Mouse (Mus musculus) gastrocnemius, postnatal 14 days (tissue): ENCODE data around the gene Uspl1. TPM values are rescaled to one million over a fixed set of nuclear protein-coding genes. Genes with fewer than 3 reads are reported as not detected.

Source experiments
- DNase-seq: peaks from one replicate; pipeline ENCODE4 v3.0.0; 2021; ENCODE audit warnings: mixed read lengths
- intact Hi-C: fragments of 180-260 bp; cut with DNase I; formaldehyde crosslinking; loops from one replicate; pipeline ENCODE4 v1.15.1; 2025; ENCODE audit warnings: low total_unique reads
- total RNA-seq, 2 experiments: library from RNA; stranded (reverse); gene quantifications; 2 replicates each; pipeline ENCODE4 v1.2.3; 2021

The Uspl1 gene
- total RNA-seq, 2 experiments from 2014 or later: 18.9 to 20.4 TPM

DNA sequence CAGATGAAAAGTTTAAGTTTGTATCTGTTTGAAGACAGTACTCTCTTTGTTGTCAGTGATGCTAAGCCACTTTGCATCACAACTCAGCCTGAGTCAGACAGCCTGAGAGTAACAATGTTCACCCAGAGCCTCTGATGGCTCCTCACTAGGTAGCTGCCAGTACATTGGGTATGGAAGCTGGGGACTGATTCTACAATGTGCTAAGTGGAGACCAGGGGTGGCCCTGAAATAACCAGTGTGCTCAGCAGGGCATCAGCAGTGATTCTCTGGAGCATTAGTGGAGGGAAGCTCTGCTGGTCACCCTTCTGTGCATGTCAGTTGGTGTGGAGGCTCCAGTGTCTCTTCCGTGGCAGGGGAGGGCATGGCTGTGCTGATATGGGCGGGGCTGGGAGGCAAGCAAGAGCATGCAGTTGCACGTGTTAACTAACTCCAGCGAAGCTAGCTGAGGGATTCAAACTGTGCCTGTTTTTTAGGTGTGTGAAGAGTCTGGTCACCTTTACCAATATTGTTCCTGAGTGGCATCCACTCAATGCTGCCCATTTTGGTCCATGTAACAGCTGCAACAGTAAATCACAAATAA, 19.7 kb downstream of the Uspl1 start:
- intact Hi-C loops: no loop called here
- DNase-seq: no peak

GRCm38 (mm10) chr5:149204822-149205221, 20.7 kb downstream of the Uspl1 start:
- intact Hi-C loops: no loop called here
- no peak for DNase-seq

DNA sequence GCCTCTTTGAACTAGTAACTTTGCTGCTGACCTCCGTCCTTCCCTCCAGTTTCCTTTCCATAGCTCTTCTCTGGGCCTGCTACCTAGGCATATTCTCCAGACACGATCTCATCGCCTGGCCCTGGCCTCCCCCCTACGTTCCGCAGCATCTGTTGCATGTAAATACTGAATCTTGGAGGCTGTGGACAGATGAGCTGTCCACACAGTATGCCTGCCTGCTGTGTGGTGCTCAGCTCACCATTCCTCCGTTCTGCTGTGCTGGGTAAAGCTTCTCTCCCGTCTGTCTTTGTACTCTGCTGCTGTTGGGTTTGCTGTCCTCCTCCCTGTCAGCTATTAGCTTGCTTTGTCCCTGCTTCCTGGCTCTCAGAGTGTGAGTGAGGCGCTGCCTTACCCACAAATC, 21.1 kb downstream of the Uspl1 start:
- DNase-seq: no peak
- intact Hi-C loops: no loop called here

DNA sequence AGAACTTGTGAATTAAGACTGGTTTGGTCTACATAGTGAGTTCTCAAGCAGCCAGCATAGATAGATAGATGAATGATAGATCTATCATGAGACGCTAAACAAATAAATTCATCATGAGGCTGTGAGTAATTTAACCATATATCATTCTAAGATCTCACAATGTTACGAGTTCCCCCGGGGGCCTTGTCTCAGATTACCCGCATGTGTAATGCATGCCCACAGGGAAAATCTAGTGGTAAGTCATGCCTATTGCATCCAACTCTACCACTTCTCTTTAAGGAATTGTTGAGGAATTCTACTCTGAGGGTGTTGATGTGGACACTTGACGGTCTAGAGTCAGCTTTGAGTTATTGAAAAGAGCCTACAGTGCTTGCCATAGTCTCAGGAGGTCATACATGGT, 22.1 kb downstream of the Uspl1 start:
- intact Hi-C loops: no loop called here
- DNase-seq: no peak

DNA sequence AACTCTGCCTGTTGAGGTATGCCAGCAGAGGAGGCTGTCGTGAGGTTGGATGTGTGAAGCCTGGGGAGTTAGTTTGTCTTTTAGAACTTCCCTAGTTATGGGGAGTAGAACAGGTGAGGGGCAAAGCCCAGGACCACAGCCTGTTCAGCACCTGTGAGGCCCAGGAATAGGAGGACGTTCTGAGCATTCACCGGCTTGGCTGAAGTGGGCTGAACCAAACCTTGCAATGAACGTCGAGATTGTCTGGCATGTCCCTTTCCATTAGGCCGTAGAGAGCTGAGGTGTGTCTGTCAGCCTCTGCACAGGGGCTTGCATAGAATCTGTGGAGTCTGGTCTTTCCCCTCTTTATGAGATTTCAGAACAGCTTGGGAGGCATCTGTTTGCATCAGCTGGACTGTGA, 23.5 kb downstream of the Uspl1 start:
- DNase-seq: no peak
- intact Hi-C loops: no loop called here

DNA sequence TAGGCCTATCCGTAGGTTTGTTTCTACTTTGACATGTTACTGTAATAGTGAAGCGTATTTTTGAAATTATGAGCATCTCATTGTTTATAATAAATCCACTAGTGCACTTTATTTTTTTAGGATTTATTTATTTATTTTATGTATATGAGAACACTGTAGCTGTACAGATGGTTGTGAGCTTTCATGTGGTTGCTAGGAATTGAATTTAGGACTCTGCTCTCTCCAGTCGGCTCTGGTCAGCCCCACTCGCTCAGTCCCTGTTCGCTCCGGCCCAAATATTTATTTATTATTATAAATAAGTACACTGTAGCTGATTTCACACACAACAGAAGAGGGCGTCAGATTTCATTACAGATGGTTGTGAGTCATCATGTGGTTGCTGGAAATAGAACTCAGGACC, 24.6 kb downstream of the Uspl1 start:
- DNase-seq: no peak
- intact Hi-C loops: no loop called here

DNA sequence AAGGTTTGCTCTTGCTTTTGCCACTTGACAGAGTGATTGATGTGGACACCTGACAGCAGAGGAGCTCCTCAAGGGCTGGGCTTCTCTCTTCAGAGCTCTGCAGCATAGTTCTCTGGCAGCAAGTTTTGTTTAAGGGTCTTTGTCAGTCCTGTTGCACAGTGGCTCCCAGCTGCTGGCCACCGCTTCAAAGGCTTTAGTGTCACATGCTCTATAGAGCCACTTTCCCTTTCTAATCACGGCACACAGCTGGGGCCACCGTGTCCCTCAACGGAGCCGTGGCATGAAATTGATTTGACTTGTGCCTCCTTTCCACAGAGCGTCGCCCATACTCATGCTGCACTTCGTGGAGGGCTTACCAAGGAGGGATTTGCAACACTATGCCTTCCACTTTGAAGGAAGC, 25.2 kb downstream of the Uspl1 start:
- no peak for DNase-seq
- intact Hi-C loops: no loop called here

DNA sequence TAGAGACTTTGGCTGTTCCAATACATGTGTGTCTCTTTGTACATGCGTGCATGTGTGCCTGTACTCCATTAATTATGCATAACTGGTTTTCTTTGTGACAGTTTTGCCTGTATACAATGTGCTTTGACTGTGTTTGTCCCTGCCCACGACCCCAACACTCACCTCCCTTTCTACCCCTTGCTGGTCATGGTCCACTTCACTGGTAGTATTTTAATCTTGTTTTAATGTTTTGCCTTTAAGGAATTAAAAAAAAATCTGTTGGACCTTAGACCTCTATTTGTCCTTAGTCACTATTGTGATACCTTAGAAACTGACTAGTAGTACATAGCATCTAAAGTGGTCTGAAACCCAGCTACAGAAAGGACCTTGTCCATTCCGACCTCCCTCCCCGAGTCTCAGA, 26.9 kb downstream of the Uspl1 start:
- intact Hi-C loops: no loop called here
- no peak for DNase-seq

DNA sequence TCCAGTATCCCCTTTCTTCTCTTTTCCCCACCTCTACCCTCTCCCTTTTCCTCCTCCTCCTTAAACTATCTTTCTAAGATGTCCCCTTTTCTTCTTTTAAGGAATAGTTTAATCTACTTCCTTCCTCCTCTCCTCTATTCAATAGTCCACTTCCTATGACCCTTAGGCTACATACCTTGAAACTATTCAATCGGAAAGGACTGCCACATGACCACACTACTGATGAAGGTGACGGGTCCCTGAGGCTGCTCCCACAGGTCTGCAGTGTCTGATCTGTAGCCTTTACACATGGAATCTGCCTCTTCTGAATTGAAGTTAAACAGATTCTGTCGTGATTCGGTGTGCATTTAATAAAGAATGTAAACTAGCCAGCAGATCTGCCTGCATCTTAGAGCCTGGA, 28.7 kb downstream of the Uspl1 start:
- intact Hi-C loops: no loop called here
- DNase-seq: no peak

DNA sequence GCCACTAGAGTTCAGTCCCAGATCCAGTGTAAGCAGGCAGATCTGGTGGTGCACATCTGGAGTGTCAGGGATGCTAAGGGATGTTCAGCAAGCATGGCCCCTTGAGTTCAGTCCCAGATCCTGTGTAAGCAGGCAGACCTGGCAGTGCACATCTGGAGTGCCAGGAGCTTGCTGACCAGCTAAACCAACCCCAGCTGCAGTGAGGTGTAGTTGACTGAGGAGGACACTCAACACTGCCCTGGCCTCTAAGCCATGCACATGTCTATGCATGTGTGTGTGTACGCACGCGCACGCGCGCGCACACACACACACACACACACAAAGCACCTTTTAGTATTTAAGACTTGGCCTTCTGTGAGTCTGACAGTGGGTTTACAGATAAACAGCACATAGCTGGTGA, 31.4 kb downstream of the Uspl1 start:
- intact Hi-C loops: no loop called here
- DNase-seq: no peak

DNA sequence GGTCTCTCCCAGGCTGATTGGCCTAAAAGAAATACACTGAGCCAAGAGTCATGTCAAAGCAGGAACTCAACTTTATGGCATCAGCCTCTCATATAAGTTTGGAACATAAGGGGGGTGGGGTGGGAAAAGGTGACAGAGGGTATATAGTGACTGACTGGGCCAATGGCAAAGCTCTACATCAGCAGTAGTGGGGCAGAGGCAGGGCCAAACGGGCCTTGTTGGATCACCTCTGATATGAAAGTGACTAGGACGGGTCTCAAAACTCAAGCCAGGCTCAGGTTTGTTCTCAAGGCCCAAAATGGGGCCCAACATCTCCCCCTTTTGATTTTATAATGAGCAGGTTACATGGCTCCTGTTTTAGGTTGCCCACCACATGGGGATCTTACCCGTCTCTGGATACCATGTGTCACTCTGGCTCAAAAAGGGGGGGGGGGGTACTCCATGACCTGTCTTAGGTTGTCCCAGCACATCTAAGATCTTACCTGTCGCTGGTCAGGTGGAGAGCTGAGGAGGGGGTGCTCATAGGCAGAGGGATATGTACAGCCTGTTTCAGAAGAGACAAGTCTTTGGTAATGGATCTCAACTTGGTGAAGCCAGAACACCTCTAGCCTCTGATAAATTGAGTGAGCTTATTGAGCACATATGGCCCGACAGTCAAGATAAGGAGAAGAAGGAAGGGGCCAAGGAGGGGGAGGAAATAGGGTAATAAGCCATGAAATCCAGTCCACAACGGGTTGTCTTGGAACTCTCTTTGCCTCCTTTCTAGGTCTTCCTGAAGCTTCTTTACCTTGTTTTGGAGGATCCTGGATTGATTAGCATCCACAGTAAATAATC, 33.6 kb downstream of the Uspl1 start:
- no peak for DNase-seq
- intact Hi-C loops: no loop called here

DNA sequence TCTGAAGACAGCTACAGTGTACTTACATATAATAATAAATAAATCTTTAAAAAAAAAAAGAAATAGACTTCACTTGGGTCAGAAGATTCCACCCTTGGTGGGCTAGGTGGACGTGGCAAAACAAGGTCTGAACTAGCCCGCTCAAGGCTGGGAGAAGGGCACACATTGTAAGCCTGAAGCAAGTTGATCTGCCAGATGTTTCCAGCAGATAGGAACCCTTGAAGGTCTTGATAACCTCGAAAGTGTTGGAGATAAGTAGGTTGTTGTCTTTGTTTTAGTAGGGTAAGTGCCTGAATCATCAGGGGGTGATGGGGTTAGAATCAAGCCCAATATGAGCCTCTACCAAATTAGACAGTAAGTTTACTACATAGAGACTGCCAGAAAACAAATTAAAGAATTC, 35.3 kb downstream of the Uspl1 start:
- intact Hi-C loops: no loop called here
- no peak for DNase-seq

DNA sequence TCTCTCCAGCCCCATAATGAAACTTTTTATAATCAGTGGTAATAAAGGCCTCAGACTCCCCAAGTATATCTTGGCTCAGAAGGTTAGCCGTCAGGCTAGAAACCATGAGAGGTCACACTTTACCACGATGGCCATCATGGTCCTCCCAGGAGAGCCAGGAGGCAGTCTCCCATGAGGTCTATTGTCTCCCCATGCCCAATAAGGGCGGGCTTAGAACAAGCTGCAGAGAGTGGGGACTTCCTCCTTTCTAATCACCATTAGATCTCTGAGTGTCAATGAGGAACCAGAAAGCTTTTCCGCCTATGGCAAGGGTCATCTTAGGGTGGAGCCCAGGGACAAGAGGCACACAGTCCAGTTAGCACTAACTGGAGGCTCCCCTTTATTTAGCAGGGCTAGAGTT, 37.2 kb downstream of the Uspl1 start:
- DNase-seq: no peak
- intact Hi-C loops: no loop called here

- DNase-seq: no peak
- intact Hi-C loops: no loop called here
Observed at GRCm38 (mm10) chr5:149224666-149225065, 40.5 kb downstream of the Uspl1 start.

- intact Hi-C loops: no loop called here
- peak; percentile 99 for DNase-seq
Observed at GRCm38 (mm10) chr5:149228700-149229618, 44.8 kb downstream of the Uspl1 start.

GRCm38 (mm10) chr5:149229619-149230339, 45.6 kb downstream of the Uspl1 start:
- intact Hi-C loops: no loop called here
- DNase-seq: no peak

- intact Hi-C loops: no loop called here
- DNase-seq: no peak
Observed at GRCm38 (mm10) chr5:149235002-149235401, 50.9 kb downstream of the Uspl1 start.

- intact Hi-C loops: no loop called here
- no peak for DNase-seq
Observed at GRCm38 (mm10) chr5:149237221-149237950, 53.2 kb downstream of the Uspl1 start.

DNA sequence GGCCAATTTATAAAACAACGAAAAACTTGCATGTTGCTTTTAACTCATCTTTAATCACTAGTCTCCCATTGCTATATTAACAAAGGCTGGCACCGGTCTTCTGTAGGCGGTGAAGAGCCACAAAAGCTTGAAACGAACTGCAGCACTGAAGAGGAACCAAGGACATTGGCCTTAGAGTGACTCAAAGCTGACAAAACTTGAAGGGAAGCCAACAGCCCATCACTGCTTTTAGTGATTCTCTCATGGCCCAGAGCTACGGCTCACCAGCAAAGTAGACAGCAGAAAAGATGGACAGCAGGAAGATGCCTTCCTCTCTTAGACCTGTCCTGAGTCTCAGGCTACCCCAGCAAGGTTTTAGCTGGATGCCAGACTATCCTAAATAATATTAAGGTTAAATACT, 58.3 kb downstream of the Uspl1 start:
- intact Hi-C loops: no loop called here
- DNase-seq: no peak
